Mouse (Mus musculus): ENCODE results near the gene Ifngr1. TPM values are rescaled to one million over a fixed set of nuclear protein-coding genes. Genes with fewer than 3 reads are reported as not detected.

Ifngr1 gene
- 26.7 and 28.9 TPM in 2 replicates for polyA plus RNA-seq (2016; fragmentation: Nextera tagmentation; extraction: Ambion mirVana)

- no peaks in the 10 kb centered on the region for H3K27me3 ChIP-seq (replicated peaks)
- H3K27ac ChIP-seq = peak within 1 kb of the TSS; percentile 54; the same call in 1 of the 2 replicates
- H3K4me3 ChIP-seq = peak within 1 kb of the TSS; percentile 64
- no peaks in the 10 kb centered on the region for H3K9me3 ChIP-seq
- peak within 1 kb of the TSS; percentile 78 for H3K9ac ChIP-seq
- H3K4me1 ChIP-seq = no peaks in the 10 kb centered on the region
- ATAC-seq (ENCODE audit: low FRiP score, low read depth) = peak; percentile 99
- H3K4me2 ChIP-seq (replicated peaks) = peak within 1 kb of the TSS; percentile 83
- no peaks in the 10 kb centered on the region for H3K36me3 ChIP-seq
- under 1% methylated on average over 52 of the region's 52 CpGs for WGBS
These were observed at the start of gene Ifngr1 for GRCm38 (mm10) chr10:19591641-19592441. Gene Ifngr1, plus strand, starts transcription at chr10:19591949.

DNA sequence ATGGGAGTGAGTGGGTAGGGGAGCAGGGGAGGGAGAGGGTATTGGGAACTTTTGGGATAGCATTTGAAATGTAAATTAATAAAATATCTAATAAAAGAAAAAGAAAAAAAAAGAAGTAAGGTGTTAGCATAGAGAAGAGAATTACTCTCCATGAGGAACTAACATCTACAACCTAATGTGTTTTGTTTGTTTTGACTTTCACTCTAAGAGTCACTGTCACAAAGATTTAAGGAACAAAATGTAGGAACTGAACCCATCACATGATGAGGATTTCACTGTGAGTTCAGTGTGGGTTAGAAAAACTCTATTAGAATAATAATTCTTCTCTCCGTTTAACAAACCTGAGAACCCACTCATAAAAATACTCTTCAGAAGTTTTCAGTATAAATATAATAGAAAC lies 44.9 kb upstream of the Ifngr1 start:
- ATAC-seq (ENCODE audit: low FRiP score, low read depth) = no peak
- Histone ChIP-seq H3K36me3 (no peaks in the 10 kb centered on the region), H3K4me3 (no peak overlapping the region), H3K4me1 (no peaks in the 10 kb centered on the region), H3K9me3 (no peaks in the 10 kb centered on the region), H3K4me2 (replicated peaks) (no peak overlapping the region), H3K9ac (no peak overlapping the region), H3K27me3 (replicated peaks) (no peaks in the 10 kb centered on the region), H3K27ac (no peak overlapping the region)
- 100% methylated on average over 1 of the region's 1 CpGs for WGBS

GRCm38 (mm10) chr10:19548016-19548415 lies 43.7 kb upstream of the Ifngr1 start:
- no peaks in the 10 kb centered on the region for H3K27me3 ChIP-seq (replicated peaks)

GRCm38 (mm10) chr10:19548491-19548890 lies 43.3 kb upstream of the Ifngr1 start:
- H3K9ac ChIP-seq = no peak overlapping the region
- no peaks in the 10 kb centered on the region for H3K36me3 ChIP-seq
- H3K4me2 ChIP-seq (replicated peaks) = no peak overlapping the region
- WGBS = 87% methylated on average over 2 of the region's 2 CpGs
- no peaks in the 10 kb centered on the region for H3K4me1 ChIP-seq
- no peaks in the 10 kb centered on the region for H3K9me3 ChIP-seq
- no peaks in the 10 kb centered on the region for H3K27me3 ChIP-seq (replicated peaks)
- no peak overlapping the region for H3K27ac ChIP-seq
- no peak overlapping the region for H3K4me3 ChIP-seq
- no peak for ATAC-seq (ENCODE audit: low FRiP score, low read depth)

More at GRCm38 (mm10) chr10:19548016-19548415, 43.7 kb upstream of the Ifngr1 start:
- Histone ChIP-seq H3K4me2 (replicated peaks) (no peak overlapping the region), H3K4me1 (no peaks in the 10 kb centered on the region), H3K9me3 (no peaks in the 10 kb centered on the region), H3K4me3 (no peak overlapping the region), H3K36me3 (no peaks in the 10 kb centered on the region), H3K9ac (no peak overlapping the region), H3K27ac (no peak overlapping the region)
- ATAC-seq (ENCODE audit: low FRiP score, low read depth) = no peak
- 78% methylated on average over 1 of the region's 1 CpGs for WGBS

DNA sequence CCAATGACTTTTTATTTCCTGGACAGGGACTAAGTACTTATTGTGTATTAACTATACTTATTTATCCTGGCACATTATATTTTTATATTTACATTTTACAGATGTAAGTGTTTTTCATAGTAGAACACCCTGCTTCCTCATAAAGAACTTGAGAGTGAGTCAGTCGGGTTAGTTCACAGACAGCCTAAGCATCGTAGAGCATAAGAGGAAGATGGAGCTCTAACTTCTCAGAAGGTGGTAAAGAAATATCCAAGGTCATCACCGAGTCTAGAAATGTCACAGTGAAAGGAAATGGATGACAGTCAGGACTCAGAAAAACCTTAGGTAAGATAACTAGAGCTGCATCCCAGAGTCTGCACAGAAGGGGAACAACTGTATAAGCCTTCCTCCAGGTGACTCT lies 40.2 kb upstream of the Ifngr1 start:
- 93% methylated on average over 3 of the region's 3 CpGs for WGBS
- Histone ChIP-seq H3K27me3 (replicated peaks) (no peaks in the 10 kb centered on the region), H3K4me2 (replicated peaks) (no peak overlapping the region), H3K4me3 (no peak overlapping the region), H3K27ac (no peak overlapping the region), H3K4me1 (no peaks in the 10 kb centered on the region), H3K9ac (no peak overlapping the region), H3K9me3 (no peaks in the 10 kb centered on the region), H3K36me3 (no peaks in the 10 kb centered on the region)
- no peak for ATAC-seq (ENCODE audit: low FRiP score, low read depth)

GRCm38 (mm10) chr10:19553857-19554256 lies 37.9 kb upstream of the Ifngr1 start:
- ATAC-seq (ENCODE audit: low FRiP score, low read depth) = no peak
- 85% methylated on average over 2 of the region's 2 CpGs for WGBS

GRCm38 (mm10) chr10:19557696-19558095 lies 34.1 kb upstream of the Ifngr1 start:
- 87% methylated on average over 4 of the region's 4 CpGs for WGBS
- ATAC-seq (ENCODE audit: low FRiP score, low read depth) = no peak
- no peaks in the 10 kb centered on the region for H3K4me1 ChIP-seq

More at GRCm38 (mm10) chr10:19553857-19554256, 37.9 kb upstream of the Ifngr1 start:
- H3K27ac ChIP-seq = no peak overlapping the region
- no peaks in the 10 kb centered on the region for H3K9me3 ChIP-seq
- no peaks in the 10 kb centered on the region for H3K27me3 ChIP-seq (replicated peaks)
- H3K4me2 ChIP-seq (replicated peaks) = no peak overlapping the region
- H3K9ac ChIP-seq = no peak overlapping the region
- no peaks in the 10 kb centered on the region for H3K36me3 ChIP-seq
- H3K4me1 ChIP-seq = no peaks in the 10 kb centered on the region
- H3K4me3 ChIP-seq = no peak overlapping the region

DNA sequence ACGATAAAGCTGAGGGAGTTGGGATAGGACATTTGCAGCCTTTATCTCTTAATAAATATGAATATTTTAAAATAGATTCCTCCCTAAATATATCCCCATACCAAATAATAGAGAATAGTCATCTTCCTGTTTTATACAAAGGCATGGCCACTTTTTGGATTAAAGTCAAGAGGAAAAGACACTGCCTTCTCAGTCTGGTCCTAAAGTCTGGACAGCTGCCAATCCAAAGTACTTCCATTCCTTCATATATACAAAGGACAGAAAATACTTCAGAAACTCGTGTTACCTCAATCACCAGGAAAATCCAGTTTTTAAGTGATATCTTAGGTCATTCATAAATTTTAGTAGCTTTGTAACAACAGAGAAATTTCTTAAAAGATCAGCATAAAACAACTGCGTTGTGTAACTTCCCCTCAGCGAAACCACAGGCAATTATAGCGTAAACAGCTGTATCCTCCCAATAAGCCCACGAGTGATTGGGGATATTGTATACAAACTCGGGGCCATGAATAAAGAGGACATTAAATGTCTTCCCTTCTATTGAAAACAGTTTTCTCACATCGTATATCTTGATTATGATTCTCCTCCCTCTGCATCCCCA lies 32.1 kb upstream of the Ifngr1 start:
- Histone ChIP-seq H3K9me3 (no peaks in the 10 kb centered on the region), H3K27ac (no peak overlapping the region), H3K4me3 (no peak overlapping the region), H3K4me1 (no peaks in the 10 kb centered on the region), H3K36me3 (no peaks in the 10 kb centered on the region), H3K27me3 (replicated peaks) (no peaks in the 10 kb centered on the region), H3K4me2 (replicated peaks) (no peak overlapping the region), H3K9ac (no peak overlapping the region)
- no peak for ATAC-seq (ENCODE audit: low FRiP score, low read depth)
- WGBS = 81% methylated on average over 8 of the region's 8 CpGs

More at GRCm38 (mm10) chr10:19557696-19558095, 34.1 kb upstream of the Ifngr1 start:
- H3K4me2 ChIP-seq (replicated peaks) = no peak overlapping the region
- no peaks in the 10 kb centered on the region for H3K27me3 ChIP-seq (replicated peaks)
- H3K9me3 ChIP-seq = no peaks in the 10 kb centered on the region
- H3K4me3 ChIP-seq = no peak overlapping the region
- H3K36me3 ChIP-seq = no peaks in the 10 kb centered on the region
- no peak overlapping the region for H3K27ac ChIP-seq
- no peak overlapping the region for H3K9ac ChIP-seq

DNA sequence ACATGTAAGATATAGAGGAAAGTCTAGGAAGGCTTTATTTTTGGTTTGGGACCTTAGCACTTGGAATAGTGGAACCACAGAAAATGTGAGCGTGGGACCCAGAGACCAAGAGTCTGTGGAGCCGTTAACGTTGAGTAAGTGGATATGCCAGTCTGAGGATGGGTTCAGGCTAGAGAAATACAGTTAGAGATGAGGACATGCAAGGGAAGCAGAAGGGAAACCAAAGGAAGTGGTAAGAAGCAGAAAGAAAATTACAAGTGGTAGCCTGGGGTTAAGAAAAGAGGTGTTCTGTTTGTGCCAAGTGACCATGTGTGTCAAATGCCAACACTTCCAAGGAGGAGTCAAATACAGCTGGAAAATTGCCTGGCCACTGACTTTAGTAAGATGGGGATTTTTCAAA lies 29.2 kb upstream of the Ifngr1 start:
- Histone ChIP-seq H3K9ac (no peak overlapping the region), H3K9me3 (no peaks in the 10 kb centered on the region), H3K36me3 (no peaks in the 10 kb centered on the region), H3K27ac (no peak overlapping the region), H3K4me1 (no peaks in the 10 kb centered on the region), H3K4me2 (replicated peaks) (no peak overlapping the region), H3K4me3 (no peak overlapping the region), H3K27me3 (replicated peaks) (no peaks in the 10 kb centered on the region)
- no peak for ATAC-seq (ENCODE audit: low FRiP score, low read depth)
- 98% methylated on average over 3 of the region's 3 CpGs for WGBS

DNA sequence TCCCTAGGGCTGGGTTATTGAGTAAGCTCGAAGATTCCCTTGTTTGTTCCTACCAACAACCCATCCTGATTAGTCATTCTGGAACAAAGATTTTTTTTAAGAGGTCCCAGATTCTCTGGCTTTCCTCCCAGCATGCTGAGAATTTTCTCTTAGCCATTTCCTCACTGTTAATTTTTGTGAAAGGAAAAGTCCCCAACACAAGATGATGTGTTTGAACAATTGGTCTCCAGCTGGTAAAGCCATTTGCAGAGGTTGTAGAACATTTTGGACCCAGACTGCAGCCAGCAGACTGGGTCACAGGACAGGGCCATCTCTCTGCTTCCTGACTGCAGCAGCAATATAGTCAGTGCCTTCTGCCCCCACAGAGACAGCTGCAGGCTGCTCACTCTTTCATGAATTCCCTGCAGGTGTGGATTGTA lies 28.3 kb upstream of the Ifngr1 start:
- H3K9ac ChIP-seq = no peak overlapping the region
- no peak overlapping the region for H3K4me2 ChIP-seq (replicated peaks)
- no peak for ATAC-seq (ENCODE audit: low FRiP score, low read depth)
- no peak overlapping the region for H3K4me3 ChIP-seq
- 81% methylated on average over 1 of the region's 1 CpGs for WGBS
- H3K36me3 ChIP-seq = no peaks in the 10 kb centered on the region
- no peaks in the 10 kb centered on the region for H3K4me1 ChIP-seq
- no peaks in the 10 kb centered on the region for H3K9me3 ChIP-seq
- H3K27me3 ChIP-seq (replicated peaks) = no peaks in the 10 kb centered on the region
- no peak overlapping the region for H3K27ac ChIP-seq

DNA sequence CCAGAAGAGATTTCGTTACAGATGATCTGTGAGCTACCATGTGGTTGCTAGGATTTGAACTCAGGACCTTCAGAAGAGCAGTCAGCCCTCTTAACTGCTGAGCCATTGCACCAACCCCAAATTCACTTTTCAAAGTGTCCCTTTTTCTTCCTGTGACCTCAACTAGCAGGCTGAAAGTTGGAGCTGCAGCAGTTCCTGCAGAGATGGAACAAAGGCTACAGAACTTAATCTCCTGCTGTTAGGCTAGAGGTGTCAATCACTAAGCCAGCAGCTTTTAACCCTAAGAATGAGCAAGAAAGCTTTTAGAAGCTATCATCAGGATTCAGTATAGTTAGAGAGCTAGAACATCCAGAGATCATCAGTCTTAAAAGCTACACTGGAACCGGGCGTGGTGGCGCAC lies 24.3 kb upstream of the Ifngr1 start:
- WGBS = 96% methylated on average over 4 of the region's 4 CpGs
- no peak for ATAC-seq (ENCODE audit: low FRiP score, low read depth)
- no peak overlapping the region for H3K27ac ChIP-seq
- H3K36me3 ChIP-seq = no peaks in the 10 kb centered on the region
- H3K4me2 ChIP-seq (replicated peaks) = no peak overlapping the region
- H3K4me1 ChIP-seq = no peaks in the 10 kb centered on the region
- H3K9me3 ChIP-seq = no peaks in the 10 kb centered on the region
- H3K9ac ChIP-seq = no peak overlapping the region
- no peak overlapping the region for H3K4me3 ChIP-seq
- no peaks in the 10 kb centered on the region for H3K27me3 ChIP-seq (replicated peaks)

DNA sequence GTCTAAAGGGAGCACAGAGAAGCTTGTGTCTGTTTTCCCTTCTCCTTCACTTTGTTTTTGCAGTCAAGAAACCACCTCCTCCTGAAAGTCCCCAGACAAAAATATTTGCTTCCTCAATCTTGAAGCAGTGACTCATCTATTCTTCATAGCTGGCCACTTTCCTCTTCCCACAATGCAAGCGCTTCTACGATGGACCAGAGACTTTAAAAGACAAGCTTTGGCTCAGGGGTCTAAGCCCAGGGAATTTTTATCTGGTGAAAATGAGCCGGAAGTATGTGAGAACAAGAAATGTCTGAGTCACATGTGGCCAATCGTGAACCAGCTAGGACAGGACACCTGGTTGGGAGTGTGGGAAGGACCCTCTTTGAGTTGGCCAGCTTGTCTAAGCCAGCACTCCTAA lies 21.5 kb upstream of the Ifngr1 start:
- Histone ChIP-seq H3K4me2 (replicated peaks) (no peak overlapping the region), H3K36me3 (no peaks in the 10 kb centered on the region), H3K27me3 (replicated peaks) (no peaks in the 10 kb centered on the region), H3K4me3 (no peak overlapping the region), H3K27ac (no peak overlapping the region), H3K4me1 (no peaks in the 10 kb centered on the region), H3K9me3 (no peaks in the 10 kb centered on the region), H3K9ac (no peak overlapping the region)
- WGBS = 89% methylated on average over 4 of the region's 4 CpGs
- no peak for ATAC-seq (ENCODE audit: low FRiP score, low read depth)

All from neural tube, embryonic 12.5 days (tissue).